Mouse (Mus musculus) urinary bladder, postnatal 36 days (tissue): ENCODE data around the gene Ctrb1.

ENCODE experiments used
- DNase-seq, 2 experiments: peaks; one replicate each; pipeline ENCODE4 v3.0.0; 2022; ENCODE audit warnings: low spot score in 2 of 2, mixed read lengths in 1 of 2

Gene Ctrb1

DNA sequence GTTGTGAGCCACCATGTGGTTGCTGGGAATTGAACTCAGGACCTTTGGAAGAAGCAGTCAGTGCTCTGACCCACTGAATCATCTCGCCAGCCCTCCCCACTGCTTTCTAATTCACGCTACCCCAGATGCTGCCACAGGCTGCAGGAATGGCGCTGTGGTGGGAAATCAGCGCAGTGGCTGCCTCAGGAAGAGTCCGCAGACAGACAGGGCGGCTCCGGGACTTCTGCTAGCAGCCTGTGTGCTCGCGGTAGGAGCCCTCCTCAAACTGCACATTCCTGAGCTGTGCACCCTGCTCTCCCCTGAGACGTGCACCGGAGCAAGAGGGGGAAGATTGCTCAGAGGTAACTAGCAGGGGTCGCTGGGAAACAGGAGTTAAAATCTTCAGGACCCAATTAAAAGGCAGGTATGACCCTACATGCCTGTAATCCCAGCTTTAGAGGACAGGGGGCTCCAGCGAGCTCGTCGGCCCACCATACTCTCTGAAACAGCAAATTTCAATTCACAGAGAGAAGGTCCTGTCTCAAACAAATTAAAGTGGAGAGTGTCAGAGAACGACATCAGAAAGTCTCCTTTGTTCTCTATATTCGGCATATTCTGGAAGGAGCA, 10.3 kb downstream of the Ctrb1 start:
- no peak for DNase-seq

DNA sequence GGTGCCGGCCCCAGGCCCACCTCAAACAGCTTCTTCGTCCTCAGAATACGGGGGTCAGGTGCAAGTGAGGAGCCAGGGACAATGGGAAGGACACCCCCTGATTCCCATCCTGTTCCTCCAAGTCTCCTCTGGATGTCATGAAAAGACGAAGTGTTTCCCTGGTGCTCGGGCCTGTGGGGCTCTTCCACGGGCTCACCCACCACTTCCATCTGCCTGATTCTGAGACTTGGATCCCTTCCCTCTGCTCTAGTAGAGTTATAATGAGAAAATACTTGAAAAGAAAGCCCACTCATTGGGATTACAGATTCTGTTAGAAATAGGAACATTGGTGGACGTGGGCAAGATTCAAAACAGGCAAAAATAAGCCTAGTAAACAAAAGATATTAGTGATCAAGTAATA, 12.0 kb downstream of the Ctrb1 start:
- DNase-seq, result no peak

DNA sequence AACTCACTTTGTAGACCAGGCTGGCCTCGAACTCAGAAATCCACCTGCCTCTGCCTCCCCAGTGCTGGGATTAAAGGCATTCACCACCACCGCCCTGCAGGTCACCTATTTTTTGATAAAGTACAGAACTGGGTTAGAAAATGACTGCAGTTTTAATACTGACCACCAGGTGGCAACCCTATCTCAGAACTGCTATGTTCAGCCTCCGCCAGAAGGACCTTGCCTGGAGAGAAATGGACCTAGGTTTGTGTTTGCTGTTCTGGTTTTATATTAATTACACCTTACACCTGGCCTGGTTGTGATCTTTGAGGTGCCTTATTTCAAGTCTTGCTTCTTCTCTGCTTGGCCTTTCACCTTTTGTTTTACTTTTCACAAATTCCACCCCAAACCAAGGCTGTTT, 12.7 kb downstream of the Ctrb1 start:
- DNase-seq, result peak; percentile 36 to 43

DNA sequence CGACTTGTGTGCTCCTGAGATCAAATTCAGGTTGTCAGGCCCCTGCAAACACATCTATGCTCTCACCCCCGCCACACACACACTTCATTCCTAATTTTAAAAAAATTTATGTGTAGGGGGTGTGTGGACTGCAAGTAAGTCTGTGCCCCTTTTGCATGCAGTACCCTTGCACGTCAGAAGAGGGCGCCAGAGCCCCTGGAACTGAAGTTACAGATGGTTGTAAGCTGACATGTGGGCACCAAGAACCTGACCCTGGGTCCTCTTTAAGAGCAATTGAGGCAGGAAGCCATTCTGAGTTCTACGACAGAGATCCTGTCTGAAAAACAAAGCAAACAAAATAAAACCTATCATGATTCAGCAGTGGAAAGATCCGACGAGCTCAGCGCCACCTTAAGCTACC, 14.6 kb downstream of the Ctrb1 start:
- DNase-seq, result no peak

DNA sequence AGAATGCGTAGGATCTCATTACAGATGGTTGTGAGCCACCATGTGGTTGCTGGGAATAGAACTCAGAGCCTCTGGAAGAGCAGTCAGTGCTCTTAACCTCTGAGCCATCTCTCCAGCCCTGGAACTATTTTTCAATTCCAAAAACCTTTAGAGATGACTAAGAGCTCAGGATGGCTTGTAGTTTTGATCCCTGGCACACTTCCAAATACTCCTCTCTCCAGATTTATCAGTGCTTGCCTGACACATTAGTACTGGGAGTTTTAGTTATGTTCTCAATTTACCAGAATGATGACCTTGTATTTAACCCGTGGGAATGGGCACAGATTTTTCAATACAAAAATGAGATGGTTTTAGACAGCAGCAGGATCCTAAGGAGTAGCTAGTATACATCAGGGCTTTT, 24.1 kb downstream of the Ctrb1 start:
- DNase-seq, result no peak

DNA sequence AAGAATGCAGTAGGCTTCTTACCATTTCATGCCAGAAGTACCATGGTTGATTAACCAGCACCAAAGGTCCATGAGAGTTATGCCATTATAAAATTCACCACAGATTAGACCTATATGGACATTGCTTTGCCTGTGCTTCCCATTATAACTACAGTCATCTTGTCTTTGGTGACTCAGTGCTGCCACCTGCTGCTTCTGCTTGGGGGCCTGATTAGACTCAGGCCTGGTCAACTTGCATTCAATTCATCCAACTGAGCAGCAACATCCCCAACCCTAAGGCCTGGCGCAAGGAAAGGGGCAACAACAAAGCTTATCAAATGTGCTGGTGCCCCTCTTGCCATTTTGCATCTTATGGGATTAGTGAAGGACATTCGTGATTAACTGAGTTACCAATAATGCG, 28.3 kb downstream of the Ctrb1 start:
- DNase-seq, result peak; percentile 76 to 79

DNA sequence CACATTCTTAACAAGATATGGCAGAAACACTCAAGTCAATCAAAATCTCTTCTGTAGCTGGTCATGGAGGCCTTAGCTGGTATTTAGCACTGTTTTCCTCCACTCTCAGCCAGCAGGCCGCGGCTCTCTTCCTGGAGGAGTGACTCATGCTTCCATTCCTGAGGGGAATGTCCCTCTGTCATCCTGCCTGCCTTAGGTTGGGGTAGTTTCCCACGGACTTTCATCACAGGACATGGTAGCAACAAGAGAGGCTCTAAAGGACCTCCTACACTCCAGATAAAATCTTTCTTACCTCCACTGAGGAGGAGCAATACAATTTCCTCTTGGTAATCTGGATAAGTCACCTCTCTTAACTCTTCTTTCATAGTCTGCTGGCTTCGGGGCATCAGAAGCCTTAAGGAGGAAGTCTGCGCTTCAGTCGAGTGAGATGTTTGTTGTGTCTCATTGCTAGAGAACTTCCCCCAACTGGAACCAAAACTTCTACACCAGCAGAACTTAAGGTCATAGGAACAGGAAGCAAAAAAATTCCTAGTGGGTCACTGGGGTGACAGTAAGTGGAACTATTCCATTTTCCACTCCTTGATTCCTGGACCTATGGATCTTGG, 31.9 kb downstream of the Ctrb1 start:
- no peak for DNase-seq

DNA sequence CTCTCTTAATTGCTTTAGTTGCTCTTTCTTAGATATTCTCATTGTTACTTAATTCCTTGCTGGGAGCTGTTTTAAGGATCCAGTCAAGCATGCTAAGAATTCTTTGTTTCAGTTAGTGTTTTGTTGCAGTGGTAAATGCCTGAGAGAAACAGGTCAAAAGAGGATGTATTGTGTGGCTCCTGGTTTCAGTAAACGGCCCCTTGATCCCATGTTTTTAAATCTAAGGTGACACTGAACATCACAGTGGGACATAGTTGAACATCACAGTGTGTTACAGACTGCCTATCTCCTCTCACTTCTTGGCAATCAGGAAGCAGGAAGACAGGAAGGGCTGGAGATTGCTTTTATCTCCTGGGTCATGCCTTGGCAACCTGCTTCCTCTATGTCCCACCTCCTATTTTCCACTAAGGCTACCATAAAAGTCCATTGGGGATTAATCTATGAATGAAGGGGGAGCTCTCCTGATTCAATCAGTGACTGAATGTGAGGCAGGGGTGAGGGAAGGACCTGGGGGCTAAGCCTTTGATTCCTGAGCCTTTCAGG, 33.4 kb downstream of the Ctrb1 start:
- no peak for DNase-seq

DNA sequence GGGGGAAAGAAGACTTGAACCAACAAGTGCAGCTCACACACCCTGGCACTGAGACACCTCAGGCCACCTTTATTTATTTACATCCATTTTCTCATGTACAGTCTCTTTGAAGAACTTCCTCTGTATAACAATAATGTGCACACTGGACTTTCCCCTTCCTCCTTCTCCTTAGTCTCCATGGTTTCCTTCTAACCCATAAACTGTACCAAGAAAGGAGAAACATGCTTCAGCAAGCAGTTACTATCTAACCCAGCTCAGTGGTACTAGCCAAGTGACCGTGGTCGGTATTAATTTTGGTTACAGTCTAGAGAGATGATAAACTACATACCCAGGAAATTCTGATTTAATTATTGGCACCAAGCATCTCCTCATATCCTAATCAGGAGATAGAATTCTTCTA, 37.3 kb downstream of the Ctrb1 start:
- DNase-seq, result no peak

DNA sequence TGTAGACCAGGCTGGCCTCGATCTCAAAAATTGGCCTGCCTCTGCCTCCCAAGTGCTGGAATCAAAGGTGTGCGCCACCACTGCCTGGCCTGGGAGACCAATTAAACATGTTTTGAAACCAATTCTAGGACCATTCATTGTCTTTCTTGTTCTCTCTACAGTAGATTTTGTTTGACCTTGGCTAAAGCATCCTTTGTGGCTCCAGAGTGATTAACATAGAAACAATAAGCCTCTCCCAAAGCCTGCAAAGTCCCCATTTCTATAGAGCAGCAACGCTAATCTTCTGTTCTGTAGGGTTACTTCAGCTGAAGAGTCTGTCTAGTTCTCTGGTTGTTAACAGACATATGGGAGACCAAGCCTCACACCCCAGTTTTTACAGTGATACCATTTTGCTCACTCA, 40.2 kb downstream of the Ctrb1 start:
- no peak for DNase-seq

DNA sequence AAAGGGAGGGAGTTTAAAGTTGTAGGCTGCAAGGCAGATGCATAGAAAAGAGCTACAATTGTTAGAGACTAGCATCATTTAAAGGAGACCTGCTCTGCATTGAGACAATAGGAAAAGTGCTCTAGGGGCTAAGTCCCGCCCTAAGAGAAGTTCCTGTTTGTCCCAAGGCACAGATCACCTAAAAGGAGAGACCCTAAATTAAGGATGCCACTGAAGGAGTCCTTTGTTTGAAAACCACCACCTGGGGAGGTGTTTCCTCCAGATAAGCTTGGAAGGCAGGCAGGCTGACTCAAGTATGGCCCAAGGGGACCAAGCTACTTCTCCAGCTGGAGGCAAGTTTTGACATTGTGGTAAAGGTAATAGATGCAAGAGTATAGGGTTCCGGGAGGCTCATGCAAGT, 42.0 kb downstream of the Ctrb1 start:
- DNase-seq, result no peak

DNA sequence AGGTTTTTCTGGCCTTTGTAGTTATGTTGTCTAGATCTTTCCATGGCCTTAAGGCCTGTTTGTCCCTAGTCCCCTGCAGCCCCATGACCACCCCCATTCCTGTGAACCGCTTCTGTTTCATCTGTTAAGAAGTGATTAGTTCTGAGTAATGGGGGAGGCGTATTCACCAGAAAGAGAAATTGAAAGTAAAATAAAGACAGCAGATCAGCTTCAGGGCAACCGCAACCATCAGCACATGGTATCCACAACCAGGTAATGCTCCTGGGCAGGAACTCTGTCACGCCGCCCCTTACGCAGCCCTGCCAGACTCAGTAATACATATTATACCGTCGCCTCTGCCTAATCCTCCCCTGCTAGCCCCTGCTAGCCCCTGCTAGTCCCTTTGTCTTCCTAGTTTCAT, 45.1 kb downstream of the Ctrb1 start:
- DNase-seq, result no peak

DNA sequence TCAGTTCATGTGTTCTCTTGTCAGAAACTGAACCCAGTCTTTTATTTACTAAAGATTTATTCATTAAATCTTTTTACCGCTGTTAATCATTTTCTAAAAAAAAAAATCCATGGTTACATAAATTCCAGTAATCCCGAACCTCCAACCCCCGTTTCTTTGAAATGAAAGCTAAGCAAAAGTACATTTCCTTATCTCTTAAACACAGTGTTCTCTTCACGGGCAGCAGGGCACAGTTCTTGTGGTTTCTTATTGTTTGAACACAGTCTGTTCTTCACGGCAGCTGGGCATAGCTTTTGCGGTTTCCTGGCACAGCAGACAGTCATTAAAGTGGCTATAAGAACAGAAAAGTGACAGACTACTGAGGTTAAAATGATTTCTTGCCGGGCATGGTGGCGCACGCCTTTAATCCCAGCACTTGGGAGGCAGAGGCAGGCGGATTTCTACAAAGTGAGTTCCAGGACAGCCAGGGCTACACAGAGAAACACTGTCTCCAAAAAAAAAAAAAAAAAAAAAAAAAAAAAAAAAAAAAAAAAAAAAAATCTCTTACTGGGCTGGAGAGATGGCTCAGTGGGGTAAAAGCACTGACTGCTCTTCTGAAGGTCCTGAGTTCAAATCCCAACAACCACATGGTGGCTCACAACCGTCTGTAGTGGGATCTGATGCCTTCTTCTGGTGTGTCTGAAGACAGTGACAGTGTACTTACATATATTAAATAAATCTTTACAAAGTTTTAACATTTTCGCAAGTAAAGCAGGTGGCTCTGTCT, 46.3 kb downstream of the Ctrb1 start:
- peak in 1 of 2 experiments; percentile 10 for DNase-seq

DNA sequence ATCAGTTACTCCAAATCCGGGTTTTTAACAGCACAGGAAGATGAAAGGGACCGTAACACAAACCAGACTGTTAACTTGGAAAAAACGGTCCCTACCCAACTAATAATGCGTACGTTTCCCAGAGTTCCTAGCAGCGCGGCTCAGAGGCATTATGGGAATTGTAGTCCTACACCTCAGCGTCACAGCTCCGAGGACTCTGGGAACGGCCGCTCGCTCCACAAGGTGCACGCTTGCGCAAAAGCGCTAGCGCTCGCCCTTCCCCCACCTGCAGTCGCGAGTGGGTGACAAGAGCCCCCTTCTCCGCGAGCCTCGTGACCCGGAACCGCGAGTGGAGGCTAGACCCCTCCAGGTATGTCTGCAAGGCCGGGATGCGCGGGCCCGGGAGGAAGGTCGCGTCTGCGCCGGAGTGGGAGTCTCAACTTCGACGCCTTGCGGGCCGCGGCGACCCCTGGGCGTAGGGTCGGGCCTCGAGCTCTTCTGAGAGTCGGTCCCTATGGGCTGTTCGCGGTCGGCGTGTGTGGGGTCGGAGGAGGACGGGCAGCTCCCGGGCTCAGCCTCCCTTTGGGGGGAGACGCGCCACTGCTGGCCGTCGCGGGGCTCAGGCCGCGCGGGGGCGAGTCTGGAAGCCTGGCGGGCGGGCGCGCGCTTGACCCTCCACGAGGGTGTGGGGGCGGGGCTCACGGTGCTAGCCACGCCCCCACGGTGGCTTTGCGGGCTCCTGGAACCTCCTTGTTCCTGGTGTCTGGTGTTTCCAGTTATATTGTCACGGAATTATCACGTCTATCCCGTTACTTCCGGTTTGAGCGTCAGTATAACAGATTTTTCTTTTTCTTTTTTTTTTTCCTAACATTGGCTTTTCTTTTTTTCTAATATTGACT, 47.3 kb downstream of the Ctrb1 start, which contains the start of gene Zfp1:
Gene Zfp1, plus strand, starts transcription at position 138 of the 878 bp plus-strand sequence.
- peak; percentile 84 to 90 for DNase-seq

DNA sequence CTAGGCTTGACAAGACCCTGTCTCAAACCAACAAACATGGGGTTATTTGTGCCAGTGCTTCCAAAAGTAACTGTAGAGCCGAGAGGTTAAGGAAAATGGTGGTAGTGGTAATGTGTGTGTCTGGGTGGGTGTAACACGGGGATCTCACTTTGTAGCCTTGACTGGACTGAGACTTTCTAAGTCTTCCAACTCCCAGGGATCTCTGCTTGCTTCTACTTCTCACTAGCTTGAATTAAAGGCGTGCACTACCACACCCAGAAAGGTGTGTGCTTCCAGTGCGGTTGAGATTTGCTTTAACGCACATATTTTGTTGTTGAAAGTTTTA, 47.9 kb downstream of the Ctrb1 start:
- no peak for DNase-seq

DNA sequence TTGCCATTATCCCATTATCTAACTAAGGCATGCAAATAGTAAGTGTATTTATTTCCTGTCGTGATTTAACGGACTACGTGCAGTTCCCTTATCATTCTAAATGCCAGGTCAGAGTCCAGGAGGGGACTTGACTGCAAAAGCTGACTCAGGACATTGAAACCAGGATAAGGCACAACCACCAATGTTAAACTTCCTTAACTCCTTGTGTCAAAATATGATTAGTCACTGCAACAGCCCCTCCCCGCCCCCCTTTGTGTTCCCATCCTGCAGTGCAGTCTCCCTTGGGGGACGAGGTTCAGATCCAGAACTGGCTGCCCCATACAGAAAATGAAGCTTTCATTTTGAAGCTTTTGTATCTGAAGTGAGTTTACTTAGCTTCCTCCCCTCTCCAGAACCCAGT, 48.3 kb downstream of the Ctrb1 start:
- peak in 1 of 2 experiments; percentile 34 for DNase-seq

DNA sequence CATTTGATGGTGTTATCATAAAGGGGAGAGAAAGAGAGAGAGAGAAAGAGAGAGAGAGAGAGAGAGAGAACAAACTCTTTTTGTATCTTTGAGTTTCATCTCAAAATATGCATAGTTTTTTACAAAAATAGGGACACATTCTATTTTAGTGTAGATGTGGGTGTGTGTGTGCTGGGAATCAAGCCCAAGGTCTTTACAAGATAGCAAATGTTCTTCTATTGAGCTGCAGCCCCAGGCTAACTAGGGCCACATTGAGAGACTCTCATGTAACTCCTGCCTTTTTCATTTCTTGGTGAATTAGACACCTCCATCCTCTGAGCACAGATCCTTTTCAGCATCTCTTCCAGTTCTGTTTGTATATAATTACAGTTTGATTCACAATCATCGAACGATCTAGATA, 49.7 kb downstream of the Ctrb1 start:
- DNase-seq, result no peak

DNA sequence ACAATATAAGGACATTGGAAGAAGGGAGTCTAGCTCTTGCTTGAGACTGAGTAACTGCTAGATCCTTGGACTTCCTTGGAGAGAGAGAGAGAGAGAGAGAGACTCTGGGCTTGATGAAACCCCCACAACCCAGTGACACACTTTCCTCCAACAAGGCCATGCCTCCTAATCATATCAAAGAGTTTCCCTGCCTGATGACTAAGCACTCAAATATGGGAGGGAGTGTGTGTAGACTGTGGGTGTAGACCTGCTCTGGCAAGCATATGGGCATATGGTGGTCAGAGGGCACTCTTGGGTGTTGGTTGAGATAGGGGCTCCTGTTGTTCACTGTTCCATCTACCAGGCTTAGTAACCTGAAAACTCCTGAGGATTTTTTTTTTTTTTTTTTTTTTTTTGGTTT, 52.7 kb downstream of the Ctrb1 start:
- no peak for DNase-seq
